Mouse (Mus musculus): ENCODE measurements around the gene Wnt4.

Gene Wnt4

DNA sequence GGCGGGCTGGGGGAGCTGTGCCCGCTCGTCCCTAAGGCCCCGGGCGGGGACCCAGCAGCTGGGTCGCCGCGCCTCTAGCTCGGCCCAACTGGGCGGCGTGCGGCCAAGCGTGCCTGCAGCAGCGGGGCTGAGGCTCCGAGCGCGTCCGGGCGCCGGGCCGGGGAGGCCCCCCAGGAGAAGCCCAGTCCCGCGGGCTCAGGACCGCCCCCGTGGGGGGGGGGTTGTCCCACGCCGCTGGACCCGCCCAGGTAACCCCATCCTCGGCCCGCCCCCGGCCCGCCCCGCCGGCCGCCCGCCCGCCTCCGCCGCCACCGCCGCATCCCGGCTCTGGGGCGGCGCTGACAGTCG, at the start of gene Wnt4:
TSS of gene Wnt4 (plus strand) at position 324 of the 348 bp plus-strand sequence.
- POLR2A ChIA-PET, result interaction anchor here in 2 of 4 experiments (0.7 to 1.6 kb wide), 6 partner anchors 11 to 361 kb away, joined by 3 to 4 read pairs (median 3); no protein-coding TSS in a partner anchor

DNA sequence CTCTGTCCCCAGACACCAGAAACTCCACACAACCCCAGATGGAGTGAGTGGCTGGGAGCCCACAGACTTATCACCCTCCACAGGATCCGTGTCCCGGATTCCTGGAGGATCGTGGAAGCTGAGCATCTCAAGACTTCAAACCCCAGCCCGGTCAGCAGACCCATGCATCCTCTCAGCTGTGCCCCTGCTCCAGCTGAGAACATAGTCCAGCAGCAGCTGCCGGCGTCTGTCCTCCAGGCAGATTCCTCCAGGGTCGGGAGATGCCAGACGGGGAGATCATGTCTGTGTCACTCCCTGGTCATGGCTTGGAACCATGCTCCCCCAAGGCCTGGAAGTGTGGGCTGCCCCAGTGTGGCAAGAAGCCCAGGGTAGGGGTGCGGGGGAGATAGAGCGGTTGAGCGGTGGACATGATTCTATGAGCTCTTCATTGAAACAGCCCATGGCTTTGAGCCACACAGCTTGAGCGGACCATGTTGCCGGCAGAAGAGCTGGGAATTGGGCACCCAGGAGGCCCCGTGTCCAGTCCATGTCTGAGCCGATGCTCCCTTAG, 48.6 kb upstream of the Wnt4 start:
- ChIA-PET POLR2A (no interaction called here), CTCF (interaction anchor here in 1 of 4 experiments (1.2 kb wide), 1 partner anchor 14 kb away, joined by 3 read pairs; no protein-coding TSS in a partner anchor)

More for the DNA sequence above, at the start of gene Wnt4:
- CTCF ChIA-PET, result interaction anchor here in 3 of 4 experiments (0.5 to 3.9 kb wide), 13 partner anchors 10 to 611 kb away, joined by 3 to 29 read pairs (median 4); no protein-coding TSS in a partner anchor

DNA sequence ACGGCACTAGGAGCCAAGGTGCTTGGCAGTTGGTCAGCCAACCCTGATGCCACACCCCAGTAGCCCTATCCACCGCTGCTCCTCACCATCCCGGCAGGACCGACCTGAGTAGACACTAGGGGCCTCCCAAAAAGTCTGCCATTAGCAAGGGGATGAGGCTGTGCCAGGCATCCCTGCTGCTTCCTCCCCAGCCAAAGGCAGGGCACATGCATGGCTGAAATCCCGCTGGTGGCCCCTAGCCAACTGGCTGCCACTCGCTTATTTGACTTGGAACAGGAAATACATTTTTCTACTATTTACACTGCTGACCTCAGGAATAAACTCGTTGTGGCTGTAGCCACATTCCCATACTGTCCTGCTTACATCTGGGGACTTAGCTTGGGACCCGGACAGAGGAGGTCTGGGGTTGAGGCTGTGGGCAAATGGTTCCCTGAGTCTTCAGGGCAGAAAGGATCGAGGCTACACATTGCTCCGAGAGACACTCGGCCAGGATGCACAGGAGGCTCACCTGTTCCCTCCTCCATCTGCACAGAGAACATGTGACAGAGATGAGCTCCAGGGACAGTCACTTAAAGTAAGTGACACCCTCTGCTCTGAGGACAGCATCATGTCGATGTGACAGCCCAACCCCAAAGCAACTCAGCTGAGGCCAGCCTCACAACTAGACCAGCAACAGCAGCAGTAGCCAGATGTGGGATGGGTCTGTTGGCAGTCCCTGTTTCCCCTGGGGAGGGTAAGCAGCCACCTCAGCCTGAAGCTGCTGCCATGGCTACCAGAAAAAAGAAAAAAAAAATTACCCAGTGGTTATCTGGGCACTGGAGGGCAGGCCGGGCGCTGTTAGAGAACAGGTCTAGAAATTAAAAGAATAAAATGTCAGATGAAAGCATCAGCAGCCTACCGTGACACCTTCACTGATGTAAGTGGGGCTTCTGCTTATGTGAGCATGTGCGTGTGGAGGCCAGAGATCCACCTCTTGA, 45.5 kb upstream of the Wnt4 start:
- CTCF ChIA-PET, result interaction anchor here in 1 of 4 experiments (0.6 kb wide), 1 partner anchor 217 kb away, joined by 3 read pairs; no protein-coding TSS in a partner anchor

DNA sequence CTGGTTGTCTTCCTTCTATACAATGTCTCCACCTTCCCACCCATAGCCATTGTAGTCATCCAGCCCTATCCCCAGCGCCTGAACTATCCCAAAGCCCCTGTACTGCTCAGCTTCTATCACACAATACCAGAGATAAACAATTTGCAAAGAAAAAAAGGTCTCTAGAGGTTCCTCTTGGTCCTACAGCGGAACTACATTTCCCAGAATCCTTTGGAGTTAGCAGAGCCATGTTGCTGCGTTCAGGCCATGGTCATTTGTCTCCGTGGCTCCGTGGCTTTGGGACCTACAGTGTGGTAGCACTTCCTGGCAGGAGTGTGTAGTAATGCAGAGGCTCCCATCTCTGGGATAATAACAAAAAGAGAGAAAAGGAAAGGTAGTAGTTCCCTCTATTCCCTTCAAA, 43.7 kb upstream of the Wnt4 start:
- ChIA-PET POLR2A (interaction anchor here in 2 of 4 experiments (1.0 to 1.3 kb wide), 2 partner anchors 155 to 185 kb away, joined by 3 read pairs; partner anchors contain the start of gene Zbtb40 (in 1 of the 2)), CTCF (interaction anchor here in 3 of 4 experiments (0.5 to 1.3 kb wide), 4 partner anchors 54 to 1600 kb away, joined by 3 to 5 read pairs (median 4); no protein-coding TSS in a partner anchor)

More for the DNA sequence above, 45.5 kb upstream of the Wnt4 start:
- POLR2A ChIA-PET, result interaction anchor here in 1 of 4 experiments (0.6 kb wide), 1 partner anchor 1011 kb away, joined by 8 read pairs; no protein-coding TSS in a partner anchor

DNA sequence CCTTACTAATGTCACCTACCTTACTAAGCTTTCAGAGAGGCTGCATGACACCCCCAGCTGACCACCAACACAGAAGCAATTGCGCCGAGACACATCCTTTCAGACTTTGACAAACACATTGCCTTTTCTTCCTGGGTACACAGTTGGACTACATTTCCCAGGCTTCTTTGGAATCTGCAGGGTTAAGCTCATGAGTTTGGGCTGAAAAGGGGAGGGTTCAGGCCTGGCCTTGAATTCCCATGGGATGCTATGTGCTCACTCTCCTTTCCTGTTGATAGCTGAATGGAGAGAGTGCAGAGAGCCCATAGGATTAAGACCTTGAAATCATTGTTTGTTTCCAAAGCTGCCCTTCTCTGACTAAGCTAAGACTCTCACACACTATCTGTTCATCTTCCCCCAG, 42.8 kb upstream of the Wnt4 start:
- CTCF ChIA-PET, result interaction anchor here in 2 of 4 experiments (0.6 to 1.3 kb wide), 4 partner anchors 53 to 692 kb away, joined by 3 to 5 read pairs (median 4); no protein-coding TSS in a partner anchor
- POLR2A ChIA-PET, result interaction anchor here in 3 of 4 experiments (0.5 to 1.3 kb wide), 5 partner anchors 8 to 562 kb away, joined by 3 to 8 read pairs (median 3); partner anchors contain the start of gene Zbtb40 (in 1 of the 3)

DNA sequence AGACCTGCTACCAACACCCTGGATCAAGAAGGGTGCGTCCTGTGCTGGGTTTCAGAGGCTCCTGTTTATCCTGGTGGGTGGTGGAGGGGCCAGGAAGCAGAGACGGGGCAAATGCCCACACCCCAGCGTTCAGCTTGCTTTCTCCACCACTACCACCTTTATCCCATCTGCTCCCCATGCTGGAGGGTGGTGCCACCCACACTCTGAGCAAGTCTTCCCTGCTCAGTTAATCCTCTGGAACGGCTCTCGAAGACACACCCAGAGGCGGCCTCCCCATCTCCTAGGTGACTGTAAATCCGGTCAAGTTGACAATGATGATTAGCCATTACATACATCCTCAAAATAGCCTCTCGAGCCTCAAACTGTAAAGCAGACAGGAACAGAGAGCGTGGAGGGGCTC, 41.9 kb upstream of the Wnt4 start:
- ChIA-PET POLR2A (interaction anchor here in 2 of 4 experiments (0.6 to 1.2 kb wide), 3 partner anchors 12 to 587 kb away, joined by 3 to 8 read pairs (median 3); no protein-coding TSS in a partner anchor), CTCF (interaction anchor here in 1 of 4 experiments (1.1 kb wide), 1 partner anchor 52 kb away, joined by 4 read pairs; no protein-coding TSS in a partner anchor)

DNA sequence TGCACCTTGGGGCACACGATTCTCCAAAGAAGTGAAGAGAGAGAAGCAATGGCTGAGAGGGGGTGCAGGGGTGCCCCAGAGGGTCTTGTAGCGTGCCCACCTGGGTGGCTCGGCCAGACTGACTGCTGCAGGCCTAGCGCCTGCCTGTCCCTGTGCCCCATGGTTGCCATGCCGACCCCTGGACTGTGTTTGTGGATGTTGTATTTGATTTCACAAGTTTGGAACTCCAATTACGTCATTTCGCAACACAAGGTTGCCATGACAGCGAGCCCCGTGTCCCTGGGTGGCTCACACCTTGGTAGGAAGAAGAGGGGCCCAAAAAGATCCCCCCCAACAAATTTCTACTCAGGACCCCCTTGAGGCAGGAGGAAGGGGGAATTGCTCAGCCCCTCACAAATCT, 32.4 kb upstream of the Wnt4 start:
- CTCF ChIA-PET, result no interaction called here

DNA sequence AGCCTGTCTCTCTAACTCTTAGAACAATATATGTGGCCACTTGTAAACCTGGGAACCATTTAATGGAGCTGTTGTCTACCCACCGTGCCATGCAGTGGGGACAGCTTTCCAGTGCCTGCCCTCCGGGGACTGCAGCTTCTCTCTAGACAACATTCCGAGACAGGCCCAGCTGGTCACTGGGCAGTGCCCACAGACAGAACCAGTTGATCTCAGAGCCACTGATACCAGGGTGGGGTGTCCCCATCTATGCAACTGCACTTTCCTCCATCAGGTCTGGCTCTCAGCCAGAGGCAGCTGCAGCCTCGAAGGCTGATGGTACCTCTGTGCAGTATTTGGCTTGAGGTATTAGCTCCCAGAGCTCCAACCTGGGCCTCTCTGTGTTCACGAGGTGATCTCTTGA, 27.0 kb upstream of the Wnt4 start:
- ChIA-PET POLR2A (interaction anchor here in 1 of 4 experiments (0.9 kb wide), 1 partner anchor 10 kb away, joined by 8 read pairs; no protein-coding TSS in a partner anchor), CTCF (interaction anchor here in 3 of 4 experiments (0.7 to 1.0 kb wide), 4 partner anchors 37 to 330 kb away, joined by 3 to 4 read pairs (median 4); no protein-coding TSS in a partner anchor)

More for the DNA sequence above, 32.4 kb upstream of the Wnt4 start:
- POLR2A ChIA-PET, result no interaction called here

DNA sequence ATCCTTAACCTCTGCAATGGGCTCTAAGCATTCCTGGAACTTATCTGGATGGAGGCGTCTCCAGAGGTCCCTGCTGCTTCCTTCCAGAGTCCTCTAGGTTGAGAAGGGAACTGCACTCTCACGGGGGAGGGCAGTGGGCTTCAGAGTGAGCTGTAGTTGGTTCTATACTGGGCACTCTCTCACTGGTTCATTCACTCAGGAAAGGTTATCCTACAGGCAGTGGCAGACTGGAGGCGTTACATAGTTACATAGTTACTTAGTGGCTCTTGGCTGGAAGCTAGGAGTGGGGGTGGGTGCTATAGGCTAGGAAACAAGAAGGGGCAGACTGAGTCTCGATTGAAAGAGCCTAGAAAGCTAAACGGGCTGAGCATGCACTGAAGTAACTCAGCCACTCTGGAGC, 26.4 kb upstream of the Wnt4 start:
- CTCF ChIA-PET, result interaction anchor here in 2 of 4 experiments (0.5 to 1.0 kb wide), 4 partner anchors 37 to 391 kb away, joined by 3 to 6 read pairs (median 4); no protein-coding TSS in a partner anchor
- POLR2A ChIA-PET, result no interaction called here

DNA sequence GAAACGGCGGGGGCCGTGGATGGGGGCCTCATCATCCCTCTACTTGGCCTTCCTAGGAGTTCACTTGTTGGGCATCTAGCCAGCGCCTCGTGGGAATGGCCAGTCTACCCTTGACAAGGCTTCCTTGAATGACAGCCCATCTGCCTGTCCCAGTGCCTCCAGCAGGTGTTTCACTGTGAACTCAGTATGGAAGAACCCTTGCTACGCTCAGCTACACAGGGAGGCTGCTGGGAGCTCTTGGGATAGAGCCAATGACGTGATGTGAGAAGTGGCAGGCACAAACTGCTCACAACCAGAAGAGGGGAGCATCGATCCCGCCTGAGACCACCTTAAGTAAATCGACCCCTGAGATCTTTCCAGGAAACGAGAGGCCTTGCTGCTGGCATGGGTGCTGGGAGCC, 23.7 kb upstream of the Wnt4 start:
- POLR2A ChIA-PET, result interaction anchor here in 1 of 4 experiments (1.2 kb wide), 1 partner anchor 23 kb away, joined by 3 read pairs; no protein-coding TSS in a partner anchor
- CTCF ChIA-PET, result interaction anchor here in 1 of 4 experiments (0.6 kb wide), 1 partner anchor 60 kb away, joined by 4 read pairs; no protein-coding TSS in a partner anchor

DNA sequence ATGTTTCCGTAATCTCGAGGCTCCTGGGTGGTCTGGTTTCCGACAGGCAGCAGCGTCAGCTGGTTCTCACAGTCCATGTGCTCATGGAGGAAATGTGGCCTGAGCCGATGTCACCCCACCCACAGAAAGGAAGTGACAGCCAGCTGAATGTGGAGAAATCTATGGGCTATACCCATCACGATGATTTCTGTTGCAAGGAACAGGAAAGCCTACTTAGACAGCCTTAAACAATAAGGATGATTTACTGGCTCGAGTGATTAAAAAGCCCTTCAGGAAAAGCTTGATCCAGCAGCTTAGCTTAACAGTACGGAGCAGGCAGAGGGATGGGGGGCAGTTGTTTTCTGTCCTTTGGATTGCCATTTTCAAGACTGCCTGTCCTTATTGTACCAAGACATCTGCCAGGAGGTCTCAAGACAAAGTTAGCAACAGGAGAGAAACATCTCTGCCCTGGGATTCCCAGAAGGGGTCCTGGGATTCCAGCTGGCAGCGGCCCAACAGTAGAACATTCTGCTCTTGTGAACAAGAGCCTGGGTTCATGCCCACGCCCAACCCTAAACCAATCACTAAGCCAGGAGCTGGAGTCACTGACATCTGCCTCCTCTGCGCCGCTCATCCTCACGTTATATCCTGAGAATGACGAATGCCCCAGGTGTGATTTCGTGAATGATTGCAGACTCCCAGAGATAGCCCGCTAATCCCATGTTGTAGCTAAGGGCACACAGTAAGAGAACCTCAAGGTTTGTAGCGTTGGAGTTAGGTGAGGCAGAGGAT, 22.9 kb upstream of the Wnt4 start:
- ChIA-PET POLR2A (interaction anchor here in 1 of 4 experiments (0.7 to 1.4 kb wide), 3 partner anchors 13 to 695 kb away, joined by 3 to 6 read pairs (median 3); no protein-coding TSS in a partner anchor), CTCF (interaction anchor here in 1 of 4 experiments (0.6 kb wide), 1 partner anchor 59 kb away, joined by 4 read pairs; no protein-coding TSS in a partner anchor)

DNA sequence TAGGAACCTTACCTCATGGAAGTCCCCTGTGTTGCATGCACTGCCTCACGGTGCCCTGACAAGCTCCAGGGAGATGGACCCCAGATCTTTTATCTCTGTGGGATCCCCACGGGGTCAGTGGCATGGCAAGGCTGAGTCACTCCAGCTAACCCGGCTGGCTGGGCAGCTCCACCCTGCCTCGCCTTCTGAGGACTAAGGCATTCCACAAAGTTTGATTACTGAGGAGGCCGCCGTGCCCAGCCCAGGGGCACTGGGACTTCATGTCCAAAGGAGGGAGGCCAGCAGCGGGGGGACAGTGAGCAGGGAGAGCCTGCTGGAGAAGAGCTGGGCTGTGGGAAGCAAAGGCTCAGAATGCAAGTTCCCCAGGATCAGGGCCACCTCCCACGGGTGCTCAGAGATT, 21.7 kb upstream of the Wnt4 start:
- ChIA-PET CTCF (interaction anchor here in 1 of 4 experiments (1.0 kb wide), 1 partner anchor 327 kb away, joined by 7 read pairs; no protein-coding TSS in a partner anchor), POLR2A (interaction anchor here in 1 of 4 experiments (1.4 kb wide), 1 partner anchor 14 kb away, joined by 3 read pairs; no protein-coding TSS in a partner anchor)

DNA sequence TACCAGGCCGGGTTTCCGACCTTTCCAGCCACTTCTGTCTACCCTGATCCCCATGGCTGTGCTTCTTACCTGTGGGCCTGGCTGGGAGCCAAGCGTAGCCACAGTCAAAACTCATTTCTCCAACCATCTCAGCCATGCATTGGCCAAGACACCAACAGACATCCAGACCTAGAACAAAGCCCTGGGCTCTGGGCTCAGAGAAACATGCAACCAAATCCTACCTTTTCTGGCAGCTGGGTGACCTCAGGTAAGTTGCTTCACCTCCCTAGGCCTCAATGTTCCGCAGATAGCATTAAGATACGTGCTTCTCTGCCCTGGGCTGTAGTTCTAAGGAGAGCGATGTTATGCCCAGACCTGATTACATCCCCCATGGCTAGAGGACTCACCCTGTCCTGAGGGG, 15.5 kb upstream of the Wnt4 start:
- POLR2A ChIA-PET, result interaction anchor here in 2 of 4 experiments (0.6 to 0.8 kb wide), 2 partner anchors 173 to 182 kb away, joined by 3 read pairs; no protein-coding TSS in a partner anchor

DNA sequence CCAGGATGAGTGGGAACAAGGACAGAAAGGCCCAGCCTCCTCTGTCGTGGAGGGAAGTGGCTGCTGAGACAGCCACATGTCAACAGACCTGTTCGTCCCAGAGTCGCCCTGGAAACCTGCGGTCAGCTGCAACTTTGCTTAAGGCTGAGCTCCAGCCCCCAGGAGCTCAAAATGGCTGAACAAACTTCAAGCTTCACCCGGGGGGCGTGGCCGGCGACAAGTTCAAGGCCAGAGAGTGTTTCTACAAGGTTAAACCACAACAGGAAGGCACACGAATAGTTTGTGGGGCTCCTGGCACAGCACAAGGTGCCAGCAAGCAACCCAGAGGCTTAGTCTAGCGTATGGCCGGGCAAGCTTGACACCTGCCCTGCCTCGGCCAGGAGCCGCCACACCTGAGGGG, 13.2 kb upstream of the Wnt4 start:
- ChIA-PET POLR2A (interaction anchor here in 3 of 4 experiments (0.6 to 1.2 kb wide), 4 partner anchors 19 to 137 kb away, joined by 3 read pairs; no protein-coding TSS in a partner anchor), CTCF (interaction anchor here in 1 of 4 experiments (1.0 kb wide), 1 partner anchor 188 kb away, joined by 3 read pairs; no protein-coding TSS in a partner anchor)

More for the DNA sequence above, 15.5 kb upstream of the Wnt4 start:
- CTCF ChIA-PET, result interaction anchor here in 1 of 4 experiments (0.5 kb wide), 1 partner anchor 25 kb away, joined by 4 read pairs; no protein-coding TSS in a partner anchor

DNA sequence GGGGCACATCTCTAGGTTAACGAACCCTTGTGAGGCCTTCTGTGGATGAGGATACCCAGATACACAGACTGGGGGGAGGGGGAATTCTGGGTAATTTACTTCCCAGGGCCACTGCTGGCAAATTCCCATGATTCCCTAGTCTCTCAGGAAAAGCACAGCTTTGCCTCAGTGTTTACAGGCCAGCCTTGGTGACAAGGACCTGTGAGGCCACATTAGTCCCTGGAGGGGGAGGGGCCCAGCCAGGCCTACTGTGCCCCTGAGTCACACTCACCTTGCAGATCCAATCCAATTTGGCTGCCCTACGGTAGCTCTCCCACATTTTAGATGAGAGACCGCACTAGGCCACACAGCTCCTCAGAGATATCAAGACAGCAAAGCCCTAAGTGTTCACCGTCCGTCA, 12.2 kb upstream of the Wnt4 start:
- ChIA-PET CTCF (interaction anchor here in 3 of 4 experiments (0.5 to 1.3 kb wide), 5 partner anchors 9 to 1005 kb away, joined by 3 to 4 read pairs (median 3); partner anchors contain the start of gene Wnt4 (in 1 of the 3)), POLR2A (interaction anchor here in 1 of 4 experiments (0.8 to 1.7 kb wide), 4 partner anchors 11 to 39 kb away, joined by 3 to 4 read pairs (median 4); partner anchors contain the start of gene Wnt4)

DNA sequence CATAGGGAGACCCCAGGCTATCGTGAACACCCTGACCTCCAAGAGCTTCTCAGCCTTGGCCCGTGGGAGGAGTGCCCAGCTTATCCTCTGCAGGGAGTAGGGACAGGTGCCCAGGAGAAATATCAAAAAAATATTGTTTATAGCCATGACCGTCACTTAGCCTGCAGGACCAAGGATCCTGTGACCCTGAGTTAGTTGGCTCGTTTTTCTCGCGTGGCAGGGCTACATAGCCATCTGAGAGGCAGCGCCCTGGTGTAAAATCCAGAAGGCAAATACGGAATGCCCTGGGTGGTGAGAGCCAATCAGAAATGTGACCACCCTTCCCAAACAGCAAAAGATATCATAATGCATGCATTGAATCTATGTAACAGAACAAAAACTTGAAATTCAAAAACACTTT, 8.7 kb upstream of the Wnt4 start:
- POLR2A ChIA-PET, result no interaction called here
- CTCF ChIA-PET, result interaction anchor here in 1 of 4 experiments (0.6 kb wide), 1 partner anchor 193 kb away, joined by 10 read pairs; no protein-coding TSS in a partner anchor

DNA sequence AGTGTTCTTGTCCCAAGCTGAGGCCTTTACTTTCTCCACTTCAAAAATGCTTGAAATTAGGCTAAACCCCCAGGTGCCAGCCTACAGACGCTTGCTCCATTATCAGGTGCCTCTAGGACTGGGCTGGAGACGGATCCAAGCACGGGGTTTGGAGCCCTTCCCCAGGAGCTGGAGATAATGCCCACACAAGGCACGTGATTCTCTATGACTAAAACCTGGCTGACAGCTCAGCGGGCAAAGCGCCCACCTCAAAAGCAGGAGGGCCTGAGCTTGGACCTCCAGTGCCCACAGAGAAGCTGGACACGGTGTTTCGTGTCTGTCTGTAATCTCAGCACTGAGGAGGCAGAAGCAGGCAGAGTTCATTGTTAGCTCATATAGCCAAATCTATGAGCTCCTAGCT, 5.4 kb upstream of the Wnt4 start:
- ChIA-PET CTCF (interaction anchor here in 3 of 4 experiments (0.6 to 1.0 kb wide), 3 partner anchors 186 to 816 kb away, joined by 3 read pairs; no protein-coding TSS in a partner anchor), POLR2A (interaction anchor here in 1 of 4 experiments (1.0 kb wide), 1 partner anchor 10 kb away, joined by 3 read pairs; no protein-coding TSS in a partner anchor)
